Mouse (Mus musculus): ENCODE results near the gene Gm20388. TPM values are rescaled to one million over a fixed set of nuclear protein-coding genes. Genes with fewer than 3 reads are reported as not detected.
A peak's percentile ranks its signal among the peaks of the same experiment; 100 is the strongest.

Gene Gm20388
- total RNA-seq, 2 experiments from 2014 or later = 2.4 to 2.6 TPM

DNA sequence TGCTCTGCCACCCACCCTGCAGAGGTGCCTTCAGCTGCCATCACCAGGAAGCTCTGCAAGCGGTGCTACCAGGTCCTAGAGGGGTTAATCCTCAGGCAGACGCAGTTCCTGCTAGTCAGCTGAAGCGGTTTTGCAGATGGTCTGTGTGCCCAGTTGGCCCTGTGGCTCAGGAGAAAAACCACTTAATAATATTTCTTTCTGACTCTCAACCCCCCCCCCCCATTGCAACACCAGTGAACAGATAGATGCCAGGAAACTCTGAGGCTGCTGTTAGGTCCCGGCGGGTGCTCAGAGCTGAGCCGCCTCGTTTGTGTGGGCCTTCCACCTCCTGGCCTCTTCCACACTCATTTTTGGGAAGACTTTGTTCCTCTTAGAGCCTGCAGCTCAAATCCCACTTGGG is 2124.9 kb downstream of the Gm20388 start:
- intact Hi-C loops (cut with DNase I) = no loop called here
- TF ChIP-seq CTCF (IDR thresholded peaks at IDR 0.05) = no peak
- H3K4me3 ChIP-seq = no peak overlapping the region
- no peak for DNase-seq (ENCODE audit: extremely low spot score in 1 of 2, low spot score in 2 of 2)
- H3K27ac ChIP-seq = no peak overlapping the region

DNA sequence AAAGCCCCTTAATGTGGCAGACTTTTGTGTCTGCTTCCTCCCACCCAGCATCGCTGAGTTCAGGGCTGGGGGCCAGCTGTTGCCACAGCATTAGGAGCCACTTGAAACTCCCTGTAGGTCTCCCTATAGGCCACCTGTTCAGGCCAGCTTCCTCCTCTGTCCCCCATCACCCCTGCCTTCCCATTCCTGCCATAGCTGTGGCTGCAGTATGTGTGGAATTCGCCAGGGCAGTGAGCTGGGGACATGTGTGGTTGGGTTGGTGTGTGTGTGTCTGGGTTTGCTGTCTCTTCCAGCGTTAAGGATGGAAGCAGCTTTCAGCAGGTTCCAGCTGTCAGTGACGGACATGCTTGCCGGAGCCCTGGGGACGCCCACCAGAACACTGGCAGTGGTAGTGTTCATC is 2125.7 kb downstream of the Gm20388 start:
- no peak for TF ChIP-seq CTCF (IDR thresholded peaks at IDR 0.05)
- no peak overlapping the region for H3K4me3 ChIP-seq
- H3K27ac ChIP-seq = no peak overlapping the region
- intact Hi-C loops (cut with DNase I) = no loop called here
- DNase-seq (ENCODE audit: extremely low spot score in 1 of 2, low spot score in 2 of 2) = no peak

DNA sequence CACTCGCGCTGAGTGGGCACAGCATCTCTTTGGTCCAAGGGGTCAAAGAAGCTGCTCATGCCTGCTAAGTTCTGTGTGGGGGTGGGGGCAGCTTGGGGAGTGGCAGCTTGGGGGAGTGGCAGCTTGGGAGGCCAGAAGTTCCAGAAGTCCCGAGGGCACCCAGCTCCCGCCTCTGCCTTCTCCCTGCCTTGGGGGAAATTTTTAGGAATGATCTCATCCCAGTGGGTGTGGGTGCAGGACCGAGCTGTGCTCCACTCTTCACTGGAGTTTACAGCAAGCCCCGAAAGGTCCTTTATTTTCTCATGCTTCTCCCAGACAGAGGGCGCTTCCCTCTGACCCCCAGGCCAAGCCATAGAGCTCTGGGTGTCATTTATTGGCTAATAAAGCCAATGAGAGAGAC is 2126.6 kb downstream of the Gm20388 start:
- intact Hi-C loops (cut with DNase I) = no loop called here
- Histone ChIP-seq H3K27ac (no peak overlapping the region), H3K4me3 (no peak overlapping the region)
- no peak for TF ChIP-seq CTCF (IDR thresholded peaks at IDR 0.05)
- no peak for DNase-seq (ENCODE audit: extremely low spot score in 1 of 2, low spot score in 2 of 2)

DNA sequence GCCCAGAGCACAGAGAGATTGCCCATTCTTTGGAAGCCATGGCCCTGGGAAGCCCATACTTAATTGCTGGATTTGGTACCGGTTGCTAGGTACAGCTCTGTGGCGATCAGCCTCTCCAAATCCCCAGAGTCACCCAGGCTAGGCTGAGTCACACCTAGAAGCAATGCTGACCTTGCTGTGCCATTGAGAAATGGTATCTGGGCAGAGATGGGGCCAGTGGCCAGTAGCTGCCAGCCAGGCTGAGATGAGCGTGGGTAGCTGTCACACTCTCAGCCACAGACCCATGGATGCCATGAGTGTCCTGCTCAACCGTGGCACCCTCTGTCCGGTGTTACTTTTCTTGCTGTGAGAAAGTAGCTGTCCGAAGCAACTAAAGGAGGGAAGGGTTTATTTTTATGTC is 2127.4 kb downstream of the Gm20388 start:
- H3K4me3 ChIP-seq = no peak overlapping the region
- no peak overlapping the region for H3K27ac ChIP-seq
- DNase-seq (ENCODE audit: extremely low spot score in 1 of 2, low spot score in 2 of 2) = no peak
- intact Hi-C loops (cut with DNase I) = no loop called here
- TF ChIP-seq CTCF (IDR thresholded peaks at IDR 0.05) = no peak

DNA sequence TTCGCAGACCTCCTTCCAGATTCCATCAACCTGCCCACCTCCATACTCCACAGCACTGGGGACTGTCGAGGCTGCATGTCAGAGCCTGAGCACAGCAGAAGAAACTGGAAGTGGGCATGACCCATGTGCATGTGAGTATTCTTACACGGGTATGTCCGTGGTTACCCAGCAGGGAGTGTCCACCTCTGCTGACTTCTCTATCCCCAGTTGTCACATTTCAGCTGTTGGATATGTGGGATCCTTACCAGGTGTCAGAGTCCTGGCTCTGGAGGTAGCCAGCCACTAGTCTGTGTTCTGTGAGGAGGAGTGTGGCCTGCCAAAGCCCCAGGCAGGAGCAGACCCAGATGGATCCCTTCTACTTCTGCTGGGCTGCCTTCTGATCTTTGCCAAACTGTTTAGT is 2128.8 kb downstream of the Gm20388 start:
- DNase-seq (ENCODE audit: extremely low spot score in 1 of 2, low spot score in 2 of 2) = no peak
- intact Hi-C loops (cut with DNase I) = no loop called here
- TF ChIP-seq CTCF (IDR thresholded peaks at IDR 0.05) = no peak
- Histone ChIP-seq H3K27ac (no peak overlapping the region), H3K4me3 (no peak overlapping the region)

DNA sequence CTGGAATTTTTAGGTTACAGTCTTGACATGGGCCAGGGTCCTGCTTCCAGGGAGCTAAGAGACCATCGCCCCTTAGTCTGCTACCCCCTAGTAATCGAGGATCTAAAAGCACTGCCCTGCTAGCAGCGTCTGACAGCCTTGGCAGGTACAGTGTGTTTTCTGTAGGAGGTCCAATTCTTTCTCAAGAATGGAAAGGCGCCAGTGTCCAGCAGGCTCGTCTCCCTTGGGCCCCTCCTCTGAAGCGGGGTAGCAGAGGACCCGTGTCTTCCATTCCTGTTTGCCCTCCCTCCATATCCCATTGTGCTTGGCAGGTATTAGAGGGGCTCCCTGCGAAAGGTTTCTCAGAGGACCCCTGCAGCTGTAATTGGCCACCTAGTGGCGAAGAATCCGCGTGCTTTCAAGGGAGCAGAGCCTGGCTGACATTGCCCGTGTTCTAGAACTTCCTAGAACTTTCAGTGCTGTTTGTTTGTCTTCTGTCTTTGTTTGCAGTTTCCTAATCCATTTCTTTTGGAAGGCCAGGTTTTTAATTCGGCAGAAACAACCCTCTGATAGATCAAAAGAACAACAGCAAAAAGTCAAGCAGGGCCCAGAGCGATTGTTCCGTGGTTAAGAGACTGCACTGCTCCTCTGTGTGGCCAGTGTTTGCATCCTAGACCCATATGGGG is 2136.7 kb downstream of the Gm20388 start:
- no peak for DNase-seq (ENCODE audit: extremely low spot score in 1 of 2, low spot score in 2 of 2)
- TF ChIP-seq CTCF (IDR thresholded peaks at IDR 0.05) = peak; percentile 36; the same call in 1 of the 2 replicates
- intact Hi-C loops (cut with DNase I) = no loop called here
- no peak overlapping the region for H3K4me3 ChIP-seq
- H3K27ac ChIP-seq = no peak overlapping the region

DNA sequence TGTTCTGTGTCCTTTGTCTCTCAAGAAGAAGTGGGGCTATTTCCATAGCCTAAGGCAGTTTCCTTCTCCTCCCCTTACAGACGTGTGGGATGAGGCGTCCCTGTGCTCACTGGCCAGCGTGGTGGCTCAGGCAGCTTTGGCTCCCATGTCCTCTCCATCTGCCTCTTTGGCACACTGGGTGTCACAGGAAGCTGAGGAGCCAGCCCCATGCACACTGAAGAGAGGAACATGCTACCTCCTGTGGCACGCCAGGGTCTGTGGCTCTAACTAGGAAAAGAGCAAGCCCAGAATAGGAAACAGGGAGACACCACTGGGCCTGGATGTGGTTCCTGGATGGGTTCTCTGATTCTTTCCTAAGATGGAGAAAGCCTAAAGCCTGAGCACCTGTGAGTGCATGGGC is 2138.6 kb downstream of the Gm20388 start:
- no peak for DNase-seq (ENCODE audit: extremely low spot score in 1 of 2, low spot score in 2 of 2)
- intact Hi-C loops (cut with DNase I) = no loop called here
- Histone ChIP-seq H3K27ac (no peak overlapping the region), H3K4me3 (no peak overlapping the region)
- no peak for TF ChIP-seq CTCF (IDR thresholded peaks at IDR 0.05)

DNA sequence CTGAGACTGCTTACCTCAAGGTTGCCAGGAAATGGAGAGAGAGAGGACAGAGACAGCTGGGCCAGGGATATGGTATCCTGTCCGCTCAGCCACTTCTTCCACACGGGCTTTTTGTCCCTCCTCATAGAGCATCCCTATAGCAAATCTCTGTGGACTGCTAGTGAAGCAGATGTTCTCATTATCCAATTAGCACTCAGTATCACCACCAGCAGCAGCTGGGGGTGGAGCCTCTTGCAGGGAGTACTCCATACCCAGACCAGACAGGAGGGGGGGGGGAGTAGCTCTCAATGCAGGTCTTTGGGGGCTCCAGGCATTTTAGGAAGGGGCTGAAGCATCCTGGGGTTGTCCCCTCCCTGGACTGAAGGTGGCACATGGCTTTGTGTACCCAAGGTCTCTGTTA is 2139.3 kb downstream of the Gm20388 start:
- Histone ChIP-seq H3K27ac (no peak overlapping the region), H3K4me3 (no peak overlapping the region)
- no peak for TF ChIP-seq CTCF (IDR thresholded peaks at IDR 0.05)
- intact Hi-C loops (cut with DNase I) = no loop called here
- DNase-seq (ENCODE audit: extremely low spot score in 1 of 2, low spot score in 2 of 2) = no peak

DNA sequence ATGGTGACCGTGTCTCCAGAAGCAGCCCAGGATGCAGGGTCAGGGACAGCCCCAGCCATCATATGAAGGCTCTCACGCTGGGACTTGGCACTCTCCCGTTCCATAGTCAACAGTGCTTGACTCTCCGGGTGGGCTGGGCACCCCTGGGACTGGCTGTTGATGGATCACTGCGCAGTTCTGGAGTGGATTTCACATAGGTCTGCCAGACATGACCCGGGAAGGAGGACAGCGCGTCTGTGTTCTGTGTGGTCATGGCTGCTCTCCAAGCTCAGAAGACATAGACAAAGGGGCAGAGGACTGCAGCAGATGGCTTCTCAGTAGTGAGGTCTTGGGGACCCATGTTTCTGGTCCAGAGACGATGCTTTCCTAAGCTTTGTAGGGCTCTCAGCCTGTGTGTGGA is 2140.0 kb downstream of the Gm20388 start:
- no peak for TF ChIP-seq CTCF (IDR thresholded peaks at IDR 0.05)
- Histone ChIP-seq H3K27ac (no peak overlapping the region), H3K4me3 (no peak overlapping the region)
- intact Hi-C loops (cut with DNase I) = no loop called here
- DNase-seq (ENCODE audit: extremely low spot score in 1 of 2, low spot score in 2 of 2) = no peak

DNA sequence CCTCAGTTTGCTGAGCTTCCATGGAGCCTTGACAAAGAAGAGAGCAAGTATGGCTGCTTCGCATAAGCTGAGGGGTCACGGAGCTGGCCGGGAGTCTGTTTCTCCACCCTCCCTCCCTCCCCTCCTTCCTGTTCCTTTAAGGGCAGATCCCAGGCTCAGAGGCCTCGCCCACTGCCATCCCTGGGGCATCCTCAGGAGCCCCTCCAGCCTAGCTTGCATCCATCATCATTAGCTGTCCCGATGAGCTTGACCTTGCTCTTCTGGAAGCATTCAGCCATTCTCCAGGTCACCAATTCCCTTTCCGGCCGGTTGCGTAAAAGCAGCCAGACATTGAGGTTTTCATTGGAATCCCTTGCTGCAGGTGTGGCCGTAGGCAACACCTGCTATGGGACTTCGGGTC is 2144.7 kb downstream of the Gm20388 start:
- no peak overlapping the region for H3K27ac ChIP-seq
- intact Hi-C loops (cut with DNase I) = no loop called here
- TF ChIP-seq CTCF (IDR thresholded peaks at IDR 0.05) = no peak
- DNase-seq (ENCODE audit: extremely low spot score in 1 of 2, low spot score in 2 of 2) = no peak
- no peak overlapping the region for H3K4me3 ChIP-seq

DNA sequence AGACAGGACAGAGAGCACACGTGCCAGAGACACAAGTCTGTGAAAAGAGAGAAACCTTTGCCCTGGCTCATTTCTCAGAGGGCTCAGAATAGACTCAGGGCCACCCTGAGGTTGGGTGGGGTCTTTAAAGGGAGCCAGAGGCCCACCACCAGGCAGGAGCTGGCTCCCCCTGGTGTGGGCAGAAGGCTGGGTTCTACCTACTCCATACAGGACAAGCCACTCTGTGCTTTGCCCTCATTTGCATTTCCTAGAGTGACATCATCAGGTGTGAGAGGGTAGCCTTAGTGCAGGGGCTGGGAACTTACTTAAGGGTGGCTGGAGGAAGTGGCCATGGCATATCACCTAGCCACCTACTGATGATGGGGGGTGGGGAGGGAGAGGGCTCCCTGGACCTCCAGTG is 2145.5 kb downstream of the Gm20388 start:
- no peak for DNase-seq (ENCODE audit: extremely low spot score in 1 of 2, low spot score in 2 of 2)
- no peak for TF ChIP-seq CTCF (IDR thresholded peaks at IDR 0.05)
- intact Hi-C loops (cut with DNase I) = no loop called here
- no peak overlapping the region for H3K4me3 ChIP-seq
- H3K27ac ChIP-seq = no peak overlapping the region

DNA sequence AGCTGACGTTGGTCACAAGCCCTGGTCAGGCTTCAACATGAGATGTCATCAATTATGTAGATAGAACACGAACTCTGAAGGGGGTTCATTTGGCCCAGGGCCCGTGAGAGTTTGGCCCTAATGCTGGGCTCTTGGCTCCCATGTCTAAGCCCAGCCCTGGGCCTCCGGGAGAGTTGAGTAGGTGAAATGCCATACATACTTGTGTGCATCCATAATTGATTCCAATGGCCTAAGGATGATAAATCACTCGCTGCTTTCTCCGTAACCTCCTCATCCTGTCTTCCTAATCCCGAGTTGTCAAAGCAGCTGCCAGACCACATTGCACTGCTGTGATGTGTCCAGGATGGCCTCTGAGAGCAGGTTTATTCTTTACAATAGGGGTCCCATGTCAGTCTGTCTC is 2146.2 kb downstream of the Gm20388 start:
- Histone ChIP-seq H3K4me3 (no peak overlapping the region), H3K27ac (no peak overlapping the region)
- no peak for DNase-seq (ENCODE audit: extremely low spot score in 1 of 2, low spot score in 2 of 2)
- TF ChIP-seq CTCF (IDR thresholded peaks at IDR 0.05) = no peak
- intact Hi-C loops (cut with DNase I) = no loop called here

DNA sequence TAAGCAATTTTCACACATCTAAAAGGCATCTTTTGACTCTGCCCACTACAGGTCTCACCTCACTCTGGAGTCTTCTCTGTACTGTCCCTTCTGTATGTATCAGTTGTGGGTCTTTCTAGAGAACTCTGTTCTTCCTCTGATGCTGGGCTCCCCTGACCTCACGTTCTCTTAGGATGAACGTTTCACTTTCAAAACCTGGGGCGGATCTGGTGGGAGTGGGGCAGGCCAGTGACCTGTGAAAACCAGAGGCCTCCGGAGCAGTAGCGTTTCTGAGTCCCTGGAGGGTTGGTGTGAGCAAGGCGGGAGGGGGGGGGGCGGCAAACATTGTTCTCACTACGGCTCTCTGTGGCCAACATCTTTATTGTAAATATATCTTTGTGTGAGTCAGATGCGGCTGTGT is 2147.9 kb downstream of the Gm20388 start:
- Histone ChIP-seq H3K27ac (no peak overlapping the region), H3K4me3 (no peak overlapping the region)
- no peak for DNase-seq (ENCODE audit: extremely low spot score in 1 of 2, low spot score in 2 of 2)
- no peak for TF ChIP-seq CTCF (IDR thresholded peaks at IDR 0.05)
- intact Hi-C loops (cut with DNase I) = no loop called here
